Mouse (Mus musculus) erythroblast, adult 5-6 weeks (primary cell): ENCODE data around the gene Klf9. TPM values are rescaled to one million over a fixed set of nuclear protein-coding genes. Genes with fewer than 3 reads are reported as not detected.
A peak's percentile ranks its signal among the peaks of the same experiment; 100 is the strongest.
"Not testable (repeated sequence)": the region's sequence is repeated elsewhere in the genome, so short reads cannot be mapped to it uniquely, and the experiment has no call there.

Experiments used
- ATAC-seq: replicated peaks from 2 replicates; pipeline ENCODE4 v1.8.0; 2016; ENCODE audit warnings: moderate number of reproducible peaks, mild to moderate bottlenecking, moderate TSS enrichment, inconsistent platforms; ENCODE audit not compliant: poor library complexity, low FRiP score, severe bottlenecking
- total RNA-seq, 2 experiments: library from RNA; stranded (forward) in 1 of 2; stranded (reverse) in 1 of 2; fragments of 150-400 nt in 1 of 2; fragments of 200-764, 138-1000 nt in 1 of 2; gene quantifications; 2 replicates each; pipeline versions ENCODE4 v1.2.3 to v1.2.4; 2015 to 2017; ENCODE audit warnings: low replicate concordance in 2 of 2

Klf9 gene
- total RNA-seq, 2 experiments from 2014 or later: 2.5 to 6.1 TPM

DNA sequence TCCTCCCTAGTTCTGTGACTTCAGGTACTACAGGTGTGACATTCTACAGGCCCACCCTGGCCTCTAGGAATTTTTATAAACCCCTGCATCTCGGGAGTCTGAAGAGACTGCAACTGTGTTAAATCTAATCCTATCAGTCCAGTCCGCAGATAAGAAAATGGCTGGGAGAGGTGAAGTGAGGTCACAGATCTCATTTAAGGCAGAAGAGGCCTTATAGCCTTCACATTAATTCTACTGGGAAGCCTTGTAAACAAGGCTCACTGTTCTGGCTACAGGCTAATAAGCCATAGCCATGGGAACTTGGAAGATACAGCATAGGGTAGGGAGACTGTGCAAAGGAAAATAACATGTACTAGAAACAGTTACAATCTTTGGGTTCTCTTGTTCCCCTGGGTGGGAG is 3.7 kb upstream of the Klf9 start:
- no peak for ATAC-seq

DNA sequence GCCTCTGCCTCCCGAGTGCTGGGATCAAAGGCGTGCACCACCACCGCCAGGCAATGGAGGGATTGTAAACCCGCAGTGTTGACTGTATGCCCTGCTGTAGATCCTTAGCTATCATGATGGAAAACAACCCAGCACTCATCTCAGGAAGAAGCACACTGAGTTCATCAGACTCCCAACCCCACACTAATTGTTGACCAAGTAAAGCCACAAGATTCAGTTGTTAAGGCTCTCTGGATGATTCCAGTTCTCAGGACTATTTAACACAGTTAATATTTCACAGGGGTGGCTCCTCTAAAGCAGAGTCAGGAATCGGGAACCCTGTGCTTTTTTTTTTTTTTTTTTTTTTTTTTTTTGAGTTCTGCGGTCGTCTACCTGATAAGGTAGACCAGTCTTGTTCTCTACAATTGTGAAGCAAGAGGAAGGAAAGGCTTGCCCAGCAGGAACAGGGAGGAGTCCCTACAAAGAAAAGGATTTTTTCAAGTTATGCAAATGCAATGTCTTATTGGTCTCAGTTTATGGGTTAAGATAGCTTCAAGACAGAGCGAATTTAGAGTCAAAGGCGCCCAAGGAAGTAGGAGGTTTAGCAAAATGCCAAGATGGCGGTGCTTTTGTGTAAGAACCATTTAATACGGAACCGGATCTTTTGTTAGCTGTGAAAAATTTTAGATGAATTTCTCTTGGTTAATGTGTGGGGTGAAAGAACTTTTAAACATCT is 1.1 kb upstream of the Klf9 start:
- ATAC-seq: no peak

DNA sequence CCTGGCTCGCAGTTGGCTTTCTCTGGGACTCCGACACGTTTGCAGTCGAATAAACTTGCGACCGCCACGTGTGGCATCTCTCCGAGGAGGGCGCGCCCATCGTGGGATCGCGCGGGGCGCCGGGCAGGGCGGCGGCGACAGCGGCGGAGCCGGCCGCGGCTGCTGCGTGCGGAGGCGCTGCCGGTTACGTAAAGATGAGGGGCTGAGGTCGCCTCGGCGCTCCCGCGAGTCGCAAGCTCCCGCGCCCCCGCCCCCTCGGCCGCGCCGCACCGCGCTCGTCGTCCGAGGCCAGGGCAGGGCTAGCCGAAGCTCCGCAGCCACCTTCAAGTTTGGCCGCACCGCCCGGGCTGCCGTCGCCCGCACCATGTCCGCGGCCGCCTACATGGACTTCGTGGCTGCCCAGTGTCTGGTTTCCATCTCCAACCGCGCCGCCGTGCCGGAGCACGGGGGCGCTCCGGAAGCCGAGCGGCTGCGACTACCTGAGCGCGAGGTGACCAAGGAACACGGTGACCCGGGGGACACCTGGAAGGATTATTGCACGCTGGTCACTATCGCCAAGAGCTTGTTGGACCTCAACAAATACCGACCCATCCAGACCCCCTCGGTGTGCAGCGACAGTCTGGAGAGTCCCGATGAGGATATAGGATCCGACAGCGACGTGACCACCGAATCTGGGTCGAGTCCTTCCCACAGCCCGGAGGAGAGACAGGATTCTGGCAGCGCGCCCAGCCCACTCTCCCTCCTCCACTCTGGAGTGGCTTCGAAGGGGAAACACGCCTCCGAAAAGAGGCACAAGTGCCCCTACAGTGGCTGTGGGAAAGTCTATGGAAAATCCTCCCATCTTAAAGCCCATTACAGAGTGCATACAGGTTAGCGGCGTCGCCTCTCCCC is 610 bp downstream of the Klf9 start:
- ATAC-seq: no peak

DNA sequence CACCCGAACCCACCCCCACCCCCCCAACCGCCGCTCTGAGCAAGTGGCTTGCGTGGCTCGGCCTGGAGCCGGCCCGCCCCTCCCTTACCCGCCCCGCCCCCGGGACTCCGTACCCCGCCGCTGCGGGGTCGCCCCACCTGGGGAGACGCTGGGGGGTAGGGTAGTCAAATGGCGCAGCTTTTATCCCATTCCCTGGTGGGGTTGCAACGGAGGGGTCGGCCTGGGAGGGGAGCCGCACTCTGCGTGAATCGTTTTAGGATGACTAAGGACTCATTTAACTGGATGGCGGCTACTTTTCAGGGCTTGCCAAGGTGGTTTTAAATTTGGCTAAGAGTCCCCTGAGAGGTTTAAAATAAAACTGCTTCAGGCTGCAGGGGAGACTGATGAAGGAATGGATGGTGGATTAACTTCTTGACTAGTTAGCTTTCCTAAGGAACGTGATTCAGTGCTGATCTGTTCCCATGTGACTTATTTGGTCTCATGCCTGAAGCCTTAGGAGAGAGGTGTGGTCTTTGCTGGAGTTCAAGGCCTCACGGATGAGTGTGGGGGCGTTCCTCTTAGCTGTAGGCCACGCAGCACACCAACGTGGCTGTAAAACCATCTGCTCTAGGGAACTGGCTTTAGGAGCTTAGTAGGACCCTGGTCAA is 1.5 kb downstream of the Klf9 start:
- no peak for ATAC-seq

DNA sequence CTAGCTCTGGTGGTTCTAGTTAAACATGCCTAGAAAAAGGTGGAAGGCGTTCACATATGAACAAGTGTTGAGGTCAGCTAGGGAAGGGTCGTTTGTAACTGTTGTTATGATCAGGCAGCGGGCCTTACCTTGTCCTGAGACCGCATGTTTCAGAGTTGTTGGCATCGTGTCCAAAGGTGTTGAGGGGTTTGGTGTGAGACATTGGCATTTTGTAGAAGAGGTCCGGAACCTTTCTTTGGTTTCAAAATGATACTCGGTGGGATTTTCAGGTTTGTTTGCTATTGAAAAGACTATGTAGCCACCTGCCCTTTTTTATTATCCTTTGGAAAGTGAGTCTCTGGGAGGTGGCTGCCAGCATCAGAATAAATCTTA is 2.0 kb downstream of the Klf9 start:
- no peak for ATAC-seq

DNA sequence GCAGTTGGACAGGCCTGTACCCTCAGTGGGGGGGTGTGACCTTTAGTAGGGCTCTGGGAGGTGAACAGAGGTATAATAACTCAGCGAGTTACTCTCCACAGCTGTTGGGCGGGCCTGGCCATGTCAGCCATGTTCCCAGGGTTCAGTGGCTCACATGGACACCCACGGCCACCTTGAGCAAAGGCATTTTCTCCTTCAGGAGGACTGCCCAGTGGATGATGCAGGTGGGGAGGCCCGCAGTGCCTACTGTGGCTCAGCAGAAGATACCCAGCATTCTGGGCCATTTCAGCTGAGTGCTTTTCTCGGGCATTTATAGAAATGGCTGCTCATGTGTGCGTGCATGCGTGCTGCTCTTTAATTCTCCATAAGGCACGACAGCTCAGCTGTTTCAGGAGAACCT is 2.5 kb downstream of the Klf9 start:
- ATAC-seq: no peak

DNA sequence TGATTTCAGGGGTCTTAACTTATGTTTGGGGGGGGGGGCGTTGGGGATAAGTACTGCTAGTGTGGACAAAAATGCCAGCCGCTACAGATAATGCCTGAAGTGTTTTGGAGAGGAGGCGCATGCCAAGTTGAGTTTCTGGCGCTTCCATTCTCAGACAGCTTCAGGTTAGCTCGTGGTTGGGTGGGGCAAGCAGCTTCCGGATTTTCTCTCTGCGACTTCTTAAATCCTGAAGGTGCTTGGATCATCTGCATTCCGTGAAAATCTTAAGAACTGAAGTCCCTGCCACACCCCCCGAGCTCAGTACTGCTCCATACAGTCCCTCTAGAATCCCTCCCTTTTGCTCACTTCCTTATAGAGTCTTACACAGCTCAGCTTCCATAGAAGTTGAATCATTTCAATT is 3.0 kb downstream of the Klf9 start:
- ATAC-seq: no peak

DNA sequence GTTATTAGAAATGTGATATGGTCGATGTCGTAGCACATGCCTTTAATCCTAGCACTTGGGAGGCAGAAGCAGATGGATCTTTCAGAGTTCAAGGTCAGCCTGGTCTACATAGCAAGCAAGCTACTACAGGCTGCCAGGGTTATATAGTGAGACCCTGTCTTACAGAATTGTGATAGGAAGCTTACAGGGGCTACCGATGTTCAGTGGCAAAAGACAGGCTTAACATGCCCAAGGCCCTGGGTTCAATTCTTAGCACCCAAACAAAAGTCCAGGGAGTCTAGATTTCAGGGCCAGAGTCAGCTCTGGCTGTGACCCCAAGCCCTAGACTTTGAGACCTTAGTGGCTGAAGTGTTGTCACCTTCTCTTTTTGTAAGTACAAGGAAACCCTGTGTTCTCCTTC is 4.1 kb downstream of the Klf9 start:
- no peak for ATAC-seq

DNA sequence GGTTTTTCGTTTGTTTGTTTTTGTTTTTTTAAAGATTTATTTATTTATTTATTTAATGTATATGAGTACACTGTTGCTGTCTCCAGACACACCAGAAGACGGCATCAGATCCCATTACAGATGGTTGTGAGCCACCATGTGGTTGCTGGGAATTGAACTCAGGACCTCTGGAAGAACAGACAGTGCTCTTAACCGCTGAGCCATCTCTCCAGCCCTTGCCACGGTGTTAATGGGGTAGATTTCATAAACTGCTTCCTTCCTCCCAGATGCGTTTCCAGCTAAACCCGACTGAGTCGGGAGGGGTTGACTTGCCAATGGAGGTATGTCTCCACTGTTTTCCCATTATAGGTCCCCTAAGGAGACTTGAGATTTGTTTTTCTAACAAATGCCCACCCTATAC is 4.5 kb downstream of the Klf9 start:
- ATAC-seq: not testable (repeated sequence)

DNA sequence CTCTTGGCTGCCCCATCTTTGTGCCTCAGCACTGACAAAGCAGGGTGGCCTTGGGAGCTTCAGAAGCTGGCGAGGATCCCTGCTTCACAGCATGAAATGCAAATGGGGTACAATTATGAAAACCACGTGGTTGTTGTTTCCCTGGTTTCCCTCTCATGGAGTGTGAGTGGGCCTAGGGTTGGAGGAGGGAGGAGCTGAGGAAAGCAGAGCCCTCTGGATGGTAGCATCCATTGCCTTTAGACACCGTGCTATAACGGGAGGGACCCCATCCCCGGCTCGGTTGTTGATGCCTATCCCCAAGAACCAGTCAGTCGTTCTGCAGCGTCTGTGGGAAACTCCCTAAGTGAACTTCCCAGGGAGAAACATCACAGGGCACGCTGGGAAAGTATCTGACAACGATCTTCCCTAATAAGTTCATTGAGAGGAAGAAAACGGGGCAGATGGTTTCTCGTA is 5.4 kb downstream of the Klf9 start:
- ATAC-seq: no peak

DNA sequence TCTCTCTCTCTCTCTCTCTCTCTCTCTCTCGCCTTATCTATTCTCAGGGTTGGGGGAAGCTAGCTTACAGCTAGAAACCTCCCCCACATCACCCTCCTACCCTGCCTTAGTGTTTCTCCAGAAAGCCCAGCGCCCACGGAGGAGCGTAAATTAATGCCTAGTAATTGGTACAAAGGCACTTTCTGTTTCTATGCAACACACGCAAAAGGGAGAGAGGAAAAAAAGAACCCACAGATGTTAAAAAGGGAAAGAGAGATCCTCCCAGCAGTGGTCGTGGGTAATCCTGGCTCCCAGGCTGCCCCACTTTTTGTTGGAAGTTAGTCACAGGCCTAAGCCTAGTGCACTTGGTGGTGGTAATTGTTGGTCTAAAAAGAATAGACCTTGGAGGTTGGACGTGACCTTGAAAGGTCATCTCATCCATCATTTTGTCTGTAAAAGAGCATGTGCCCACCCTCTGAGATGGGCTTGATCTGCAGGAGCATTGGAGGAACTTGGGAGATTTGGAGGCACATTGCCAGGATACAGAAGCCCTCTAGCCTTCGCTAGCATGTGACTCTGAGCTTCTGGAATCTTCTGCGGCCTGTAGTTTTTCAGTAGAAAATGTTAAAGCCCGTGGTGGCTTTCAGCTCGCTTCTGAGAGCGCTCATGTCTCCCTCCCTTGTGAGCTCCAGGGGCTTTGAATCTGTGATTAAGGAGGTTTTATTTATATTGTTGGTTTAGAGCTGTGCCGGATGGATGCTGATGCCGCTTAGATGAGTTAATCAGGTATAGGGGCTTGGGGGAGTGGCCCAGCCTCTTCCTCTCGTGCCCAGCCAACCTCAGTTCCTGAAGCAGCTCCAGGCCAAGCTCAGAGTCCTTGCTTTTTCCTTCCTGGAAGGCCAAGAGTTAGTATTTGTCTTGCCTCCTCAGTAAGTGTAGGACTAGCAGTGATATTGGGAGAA is 6.3 kb downstream of the Klf9 start:
- no peak for ATAC-seq

DNA sequence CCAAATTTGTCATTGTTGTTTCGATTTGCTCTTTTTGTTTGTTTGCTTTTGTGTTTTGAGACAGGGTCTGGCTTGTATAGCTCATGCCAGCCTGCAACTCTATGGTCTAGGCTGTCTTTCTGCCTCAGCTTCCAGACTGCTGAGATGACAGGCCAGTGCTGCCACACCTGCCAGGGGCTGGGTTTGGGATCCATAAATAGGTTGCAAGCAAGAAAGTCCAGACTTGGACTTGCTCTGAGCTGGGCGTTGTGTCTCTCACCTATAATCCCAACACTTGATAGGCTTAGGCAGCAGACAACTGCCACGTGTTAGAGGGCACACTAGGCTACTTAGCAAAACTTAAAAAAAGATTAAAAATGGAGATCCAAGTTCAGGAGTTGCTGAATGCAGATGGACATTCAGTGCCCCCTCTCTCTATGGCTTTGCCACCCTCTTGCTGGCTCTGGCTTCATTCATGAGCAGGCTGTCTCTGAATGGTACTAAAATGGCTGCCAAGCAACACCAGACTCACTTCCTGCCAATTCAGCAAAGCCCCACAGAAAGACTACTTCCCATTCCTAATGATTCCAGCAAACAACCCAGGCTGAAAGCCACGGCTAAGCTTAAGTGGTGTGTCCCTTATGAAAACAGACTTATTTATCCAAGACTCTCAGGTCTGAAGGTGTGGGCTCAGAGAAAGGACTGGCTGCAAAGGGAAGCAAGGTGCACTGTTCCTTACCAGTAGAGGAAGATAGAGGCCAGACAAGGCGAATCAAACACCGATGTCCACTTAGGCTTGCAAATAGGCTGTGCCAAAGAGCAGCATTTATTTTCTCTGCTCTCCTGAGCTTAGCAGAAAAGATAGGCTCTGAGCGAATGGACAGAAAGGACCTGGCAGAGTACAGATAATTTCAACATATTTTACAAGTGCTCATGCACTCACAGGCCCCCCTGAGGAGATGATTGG is 8.7 kb downstream of the Klf9 start:
- ATAC-seq: no peak

DNA sequence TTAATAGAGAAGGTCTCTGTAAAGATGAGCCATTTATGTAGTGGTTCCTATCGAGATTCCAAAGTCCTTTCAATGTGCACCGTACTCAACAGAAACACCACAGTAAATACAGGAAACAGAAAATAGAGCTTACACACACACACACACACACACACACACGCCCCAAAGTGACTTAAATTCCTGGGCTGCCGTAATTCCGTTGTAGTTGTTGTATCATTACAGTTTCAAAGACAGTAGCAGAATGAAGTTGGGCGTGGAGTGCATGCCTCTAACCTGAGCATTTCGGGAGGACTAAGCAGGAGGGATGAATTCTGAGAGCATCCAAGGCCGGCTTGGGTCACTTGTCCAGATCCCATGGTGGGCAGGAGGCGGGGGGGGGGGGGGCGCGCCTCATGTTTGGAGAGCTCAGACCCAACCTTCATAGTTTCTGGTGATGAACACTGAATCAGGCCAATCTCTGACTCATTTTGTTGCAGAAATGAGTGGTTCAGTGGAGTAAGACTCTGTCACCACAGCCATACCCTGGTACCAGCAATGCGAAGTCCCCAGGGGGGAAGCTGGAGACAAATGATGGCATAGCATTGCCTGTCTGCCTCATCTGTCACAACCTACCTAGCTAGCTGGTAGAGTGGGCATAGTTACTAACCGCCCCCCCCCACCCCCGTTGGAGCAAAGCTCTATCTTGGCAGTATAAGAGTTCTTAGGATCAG is 9.7 kb downstream of the Klf9 start:
- no peak for ATAC-seq

DNA sequence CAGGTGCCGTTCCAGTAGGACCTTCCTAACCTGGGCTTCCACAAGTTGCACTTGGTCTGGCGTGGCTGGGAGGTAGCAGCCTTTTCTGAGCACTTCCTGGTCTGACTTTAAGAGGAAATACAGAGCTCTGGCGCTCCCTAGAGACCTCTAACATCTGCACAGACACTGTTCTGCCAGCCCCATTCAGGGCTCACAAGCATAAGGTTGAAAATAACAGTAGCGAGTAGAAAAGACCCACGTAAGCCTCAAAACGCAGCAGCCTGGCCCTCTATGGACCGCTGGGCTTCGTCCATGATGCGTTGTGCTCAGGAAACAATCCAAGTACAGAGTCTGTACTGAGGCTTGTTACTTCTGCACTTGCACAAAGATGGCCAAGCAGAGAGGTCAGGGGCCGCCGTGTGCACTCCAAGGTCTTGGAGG is 10.6 kb downstream of the Klf9 start:
- ATAC-seq: peak; percentile 71

DNA sequence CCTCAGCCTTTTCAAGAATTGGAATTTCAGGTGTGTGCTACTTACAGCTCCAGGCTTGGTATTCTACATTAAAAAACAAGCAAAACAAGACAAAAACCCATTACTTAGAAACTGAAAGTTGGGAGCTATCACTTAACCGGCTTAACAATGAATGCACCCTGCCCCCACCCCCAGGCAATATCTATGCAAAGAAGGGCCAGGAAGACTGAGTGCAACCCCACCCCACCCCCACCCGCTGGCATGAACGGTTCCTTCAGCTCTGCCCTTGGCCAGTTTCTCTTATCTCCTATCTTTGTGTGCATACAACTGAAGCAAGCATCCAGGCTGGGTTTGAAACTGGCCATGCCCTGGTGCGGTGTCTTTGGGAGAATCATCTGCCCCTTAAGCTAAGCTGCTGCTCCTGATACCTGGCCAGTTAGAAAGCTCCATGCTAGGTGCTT is 11.2 kb downstream of the Klf9 start:
- ATAC-seq: peak; percentile 74

DNA sequence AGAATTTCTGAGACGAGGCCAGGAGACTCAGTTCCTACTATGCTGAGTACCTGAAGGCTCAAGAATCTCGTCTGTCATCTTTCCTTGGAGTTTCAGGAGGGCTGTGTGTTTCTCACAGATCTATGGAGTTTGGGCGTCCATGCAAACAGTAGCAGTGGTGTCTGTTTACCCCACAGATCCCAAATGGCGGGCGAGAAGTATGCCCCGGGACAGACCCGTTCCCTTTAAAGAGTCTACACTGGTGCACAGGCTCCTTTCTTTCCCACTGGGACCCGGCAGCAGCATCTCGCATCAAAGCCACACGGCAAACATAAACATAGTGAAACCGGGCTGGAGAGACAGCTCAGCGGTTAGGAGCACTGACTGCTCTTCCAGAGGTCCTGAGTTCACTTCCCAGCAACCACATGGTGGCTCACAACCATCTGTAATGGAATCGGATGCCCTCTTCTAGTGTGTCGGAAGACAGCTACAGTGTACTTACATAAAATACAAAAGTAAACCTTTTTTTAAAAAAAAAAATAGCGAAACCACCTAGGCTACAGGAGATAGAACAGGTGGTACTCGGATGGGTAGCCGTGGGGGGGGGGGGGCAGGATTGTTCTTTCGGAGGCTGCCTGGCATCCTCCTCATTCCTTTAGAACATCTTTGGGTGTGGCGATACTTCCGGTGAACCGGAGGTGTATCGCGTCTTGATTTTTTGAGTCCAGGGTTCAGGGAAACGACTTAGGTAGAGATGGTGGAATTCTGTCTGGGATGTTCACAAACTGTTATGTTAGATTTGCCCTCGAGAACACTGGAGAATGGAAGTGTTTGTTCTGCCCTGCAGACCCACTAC is 12.0 kb downstream of the Klf9 start:
- peak; percentile 24 for ATAC-seq

DNA sequence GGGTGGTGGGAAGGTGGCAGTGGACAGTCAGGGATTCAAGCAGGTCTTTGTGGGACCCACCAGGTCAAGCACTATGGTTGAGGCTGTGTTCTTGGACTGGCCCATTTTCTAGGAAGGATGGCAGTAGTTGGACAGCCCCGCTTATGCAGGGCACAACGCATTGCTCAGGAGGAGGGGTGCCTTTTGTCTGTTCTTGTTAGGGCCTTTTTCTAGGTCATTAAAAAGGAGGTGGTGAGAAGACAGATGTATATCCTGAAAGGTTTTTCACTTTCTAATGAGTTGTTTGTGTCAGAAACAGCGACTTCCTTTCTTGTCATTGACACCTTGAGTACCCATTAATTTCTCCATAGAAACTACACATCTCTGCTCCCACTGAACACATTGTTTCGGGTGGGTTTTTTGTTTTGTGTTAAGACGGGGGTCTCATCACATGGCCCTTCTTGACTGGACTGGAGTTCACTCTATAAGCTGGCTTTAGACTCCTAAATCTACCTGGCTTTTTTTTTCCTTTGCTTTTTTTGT is 12.6 kb downstream of the Klf9 start:
- no peak for ATAC-seq
